Mouse (Mus musculus) T-helper 17 cell (primary cell): Measurements from ENCODE around the gene Bola1.

Experiments used
- in situ Hi-C, 2 experiments: fragments of 300-600 bp; cut with MboI, MseI; formaldehyde crosslinking; loops; 1 replicate in 1 of 2; 2 replicates in 1 of 2; pipeline ENCODE4 v1.15.1; 2025; ENCODE audit warnings: high pct_unique_total_duplicates in 2 of 2

Bola1 gene

DNA sequence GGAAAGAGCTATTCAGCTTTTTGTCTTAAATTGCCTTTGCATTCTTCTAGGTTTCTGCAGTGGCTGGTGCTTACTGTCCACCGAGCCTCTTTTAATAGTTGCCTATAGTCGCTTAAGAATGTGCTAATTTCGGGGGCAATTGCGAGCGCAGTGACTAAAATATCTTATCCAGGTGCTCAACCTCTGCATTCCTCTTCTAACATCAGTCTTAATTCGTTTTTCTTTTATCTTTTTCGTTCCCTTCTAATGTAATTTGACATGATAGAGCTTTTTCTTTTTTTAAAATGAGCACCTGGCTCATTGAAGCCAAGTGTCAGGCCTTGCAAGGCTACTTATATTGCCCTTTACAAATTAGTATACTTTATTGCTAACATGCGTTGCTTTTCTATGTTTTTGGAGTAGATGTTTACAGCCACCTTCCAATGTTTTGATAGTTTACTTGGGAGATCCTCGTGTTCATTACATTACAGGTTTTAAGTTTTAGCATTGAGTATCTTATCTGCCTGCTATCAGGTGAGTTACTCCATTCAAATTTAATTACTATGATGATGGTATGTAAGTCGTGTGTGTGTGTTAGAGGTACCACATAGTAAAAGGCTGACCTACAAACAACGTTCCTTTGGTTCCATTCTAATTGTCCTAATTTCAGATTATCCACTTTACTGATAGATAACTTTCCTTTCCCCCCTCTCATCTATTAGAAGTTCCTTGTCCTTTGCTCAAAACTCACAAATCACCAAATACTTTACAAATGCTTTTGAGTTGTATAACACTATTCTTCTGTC lies 28.0 kb upstream of the Bola1 start:
- in situ Hi-C loops, result loop anchor here in 1 of 2 experiments (25.0 kb wide), 1 partner anchor 1135 kb away; the partner anchor contains the start of genes Pip5k1a, Tmod4 and Vps72

GRCm38 (mm10) chr3:96246427-96246856 lies 26.9 kb upstream of the Bola1 start, which contains the start of gene Hist2h3c1:
TSS of gene Hist2h3c1 (plus strand) at chr3:96246685.
- in situ Hi-C loops, result loop anchor here in 1 of 2 experiments (25.0 kb wide), 1 partner anchor 1134 kb away; the partner anchor contains the start of genes Pip5k1a, Tmod4 and Vps72

DNA sequence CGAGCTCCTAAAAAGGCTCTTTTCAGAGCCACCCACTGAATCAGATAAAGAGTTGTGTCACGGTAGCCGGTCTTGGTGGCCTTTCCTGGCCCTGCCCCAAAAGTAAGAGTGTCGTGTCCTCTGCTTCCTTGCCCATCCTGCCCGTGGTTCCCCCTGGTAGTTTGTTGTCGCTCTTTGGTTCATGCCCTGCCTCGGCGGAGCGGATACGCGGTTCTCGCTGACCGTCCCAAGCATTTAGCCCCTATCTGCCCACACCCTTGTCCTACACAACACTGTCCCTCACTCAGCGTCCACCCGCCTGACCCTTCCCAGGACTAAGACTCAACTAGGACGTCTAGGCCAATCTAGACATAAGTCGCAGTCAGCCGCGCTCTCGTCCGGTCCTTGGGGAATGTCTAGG lies 26.5 kb upstream of the Bola1 start:
- in situ Hi-C loops, result loop anchor here in 1 of 2 experiments (25.0 kb wide), 1 partner anchor 1134 kb away; the partner anchor contains the start of genes Pip5k1a, Tmod4 and Vps72

GRCm38 (mm10) chr3:96245003-96245886 lies 25.7 kb upstream of the Bola1 start, which contains the start of gene Hist2h2aa1:
TSS of gene Hist2h2aa1 (plus strand) at chr3:96245497.
- in situ Hi-C loops, result loop anchor here in 1 of 2 experiments (25.0 kb wide), 1 partner anchor 1133 kb away; the partner anchor contains the start of genes Pip5k1a, Tmod4 and Vps72

DNA sequence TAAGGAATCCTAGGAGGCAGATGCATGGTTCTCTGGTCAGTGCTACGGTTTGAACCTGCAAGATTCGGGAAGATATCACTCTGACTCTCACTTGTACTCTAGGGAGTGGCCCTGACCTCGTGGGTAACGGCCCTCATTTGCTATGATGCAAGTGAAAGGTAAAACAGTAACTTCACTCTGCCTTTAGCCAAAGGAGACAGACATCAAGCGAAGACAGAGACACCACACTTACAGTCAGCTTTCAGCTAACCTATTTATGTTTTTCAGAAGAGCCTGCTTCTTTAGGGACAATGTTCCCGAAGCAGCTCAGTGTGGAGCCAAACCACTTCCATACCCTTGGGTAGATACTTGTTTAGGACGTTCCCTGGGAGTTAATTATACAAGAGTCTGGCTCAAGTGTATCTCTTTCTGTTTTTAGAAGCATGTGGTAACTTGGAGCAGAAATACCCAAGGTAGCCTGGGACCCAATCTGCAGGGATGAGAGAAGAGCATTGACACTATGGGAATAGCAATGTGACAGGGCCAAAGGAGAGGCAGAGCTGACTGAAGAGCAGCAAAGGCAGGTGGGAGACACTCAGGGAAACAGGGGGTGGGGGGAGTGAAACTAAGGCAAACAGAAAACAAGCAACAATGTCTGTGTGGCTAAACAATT lies 24.5 kb upstream of the Bola1 start:
- in situ Hi-C loops, result loop anchor here in 1 of 2 experiments (25.0 kb wide), 1 partner anchor 1132 kb away; the partner anchor contains the start of genes Pip5k1a, Tmod4 and Vps72

DNA sequence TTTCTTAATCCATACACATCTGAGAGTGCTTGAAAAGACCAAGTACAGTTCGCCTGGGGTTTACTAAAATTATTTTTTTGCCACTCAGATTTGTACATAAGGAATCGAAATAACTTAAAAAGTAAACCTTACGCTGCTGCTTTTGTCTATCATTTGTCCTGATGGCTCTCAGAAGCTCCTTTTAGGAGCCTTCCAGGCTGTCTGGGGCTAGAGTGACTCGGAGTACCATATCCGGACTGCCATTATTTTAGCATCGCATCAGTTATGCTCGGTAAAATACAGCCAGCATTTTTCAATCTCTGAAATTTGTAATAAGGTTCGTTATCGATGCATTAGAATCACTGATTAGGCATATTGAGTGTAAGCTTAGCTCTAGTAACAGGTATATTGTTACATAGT lies 21.3 kb upstream of the Bola1 start:
- in situ Hi-C loops, result loop anchor here in 1 of 2 experiments (25.0 kb wide), 1 partner anchor 1128 kb away; the partner anchor contains the start of genes Pip5k1a, Tmod4 and Vps72

DNA sequence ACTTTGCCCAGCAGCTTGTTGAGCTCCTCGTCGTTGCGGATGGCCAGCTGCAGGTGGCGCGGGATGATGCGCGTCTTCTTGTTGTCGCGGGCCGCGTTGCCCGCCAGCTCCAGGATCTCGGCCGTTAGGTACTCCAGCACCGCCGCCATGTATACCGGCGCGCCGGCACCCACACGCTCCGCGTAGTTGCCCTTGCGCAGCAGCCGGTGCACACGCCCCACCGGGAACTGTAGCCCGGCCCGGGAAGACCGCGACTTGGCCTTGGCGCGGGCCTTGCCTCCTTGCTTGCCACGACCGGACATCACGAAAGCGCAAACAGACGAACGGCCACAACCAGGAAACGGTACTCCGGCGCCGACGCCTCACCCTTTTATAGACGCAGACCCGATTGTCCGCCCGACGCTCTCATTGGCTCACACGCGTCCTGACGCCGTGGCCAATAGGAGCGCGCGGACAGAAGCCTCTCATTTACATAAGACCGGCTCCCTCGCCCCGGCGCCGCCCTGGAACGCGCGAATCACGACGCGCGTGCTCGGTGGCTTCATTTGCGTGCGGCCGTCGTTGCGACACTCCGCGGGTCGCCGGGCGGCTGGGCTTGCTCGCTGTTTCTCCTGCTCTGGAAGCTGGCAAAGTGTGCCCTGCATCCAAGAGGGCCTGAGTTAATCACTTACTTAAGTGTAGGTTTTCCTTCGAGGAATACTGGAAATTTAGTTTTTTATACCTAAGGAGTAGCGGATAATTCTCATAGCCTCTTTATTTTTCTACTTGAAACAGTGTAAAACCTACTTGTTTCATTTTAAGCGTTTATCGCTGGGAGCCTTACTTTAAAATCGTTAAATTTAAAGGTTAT lies 20.7 kb upstream of the Bola1 start, which contains the start of gene Hist2h2aa2:
Gene Hist2h2aa2, minus strand, starts transcription at position 328 of the 850 bp plus-strand sequence.
- in situ Hi-C loops, result loop anchor here (10.0 to 25.0 kb wide), 2 partner anchors 585 to 1128 kb away; partner anchors contain the start of genes Mcl1 (in 1 of the 2), Pip5k1a (in 1 of the 2), Tmod4 (in 1 of the 2) and Vps72 (in 1 of the 2)

- in situ Hi-C loops, result loop anchor here (10.0 to 25.0 kb wide), 2 partner anchors 584 to 1127 kb away; partner anchors contain the start of genes Mcl1 (in 1 of the 2), Pip5k1a (in 1 of the 2), Tmod4 (in 1 of the 2) and Vps72 (in 1 of the 2)
Measured at GRCm38 (mm10) chr3:96238954-96239793, 19.7 kb upstream of the Bola1 start, which contains the start of gene Hist2h3c2. TSS of gene Hist2h3c2 (minus strand) at chr3:96239127.

DNA sequence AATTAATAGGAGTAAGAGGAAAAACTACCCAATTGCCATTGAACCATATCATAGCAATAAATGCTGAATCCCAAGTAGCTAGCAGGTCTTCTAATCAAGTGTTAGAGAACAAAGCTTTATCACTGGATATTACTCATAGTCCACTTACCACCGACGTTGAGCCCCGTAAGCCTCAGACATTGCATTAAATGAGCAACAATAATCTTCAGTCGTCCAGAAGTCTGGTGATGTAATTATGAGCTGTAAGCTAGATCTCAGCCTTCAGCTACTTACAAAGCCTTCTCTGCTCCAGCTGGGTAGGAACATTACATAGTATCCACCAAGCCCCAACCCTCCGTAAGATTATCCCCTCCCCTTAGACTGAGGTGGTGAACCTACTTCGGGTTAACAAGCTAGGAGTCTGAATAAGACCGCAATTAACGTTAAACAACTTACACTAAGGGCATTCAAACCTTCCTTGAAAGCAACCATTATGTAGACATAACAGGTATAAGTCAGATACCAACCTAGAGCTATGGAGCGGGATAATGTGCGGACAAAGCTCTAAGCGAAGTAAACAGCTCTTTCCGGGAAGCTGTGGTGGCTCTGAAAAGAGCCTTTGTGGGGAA lies 18.5 kb upstream of the Bola1 start:
- in situ Hi-C loops, result loop anchor here (10.0 to 25.0 kb wide), 2 partner anchors 583 to 1126 kb away; partner anchors contain the start of genes Mcl1 (in 1 of the 2), Pip5k1a (in 1 of the 2), Tmod4 (in 1 of the 2) and Vps72 (in 1 of the 2)

GRCm38 (mm10) chr3:96237335-96237903 lies 17.9 kb upstream of the Bola1 start:
- in situ Hi-C loops, result loop anchor here (10.0 to 25.0 kb wide), 2 partner anchors 583 to 1125 kb away; partner anchors contain the start of genes Mcl1 (in 1 of the 2), Pip5k1a (in 1 of the 2), Tmod4 (in 1 of the 2) and Vps72 (in 1 of the 2)

DNA sequence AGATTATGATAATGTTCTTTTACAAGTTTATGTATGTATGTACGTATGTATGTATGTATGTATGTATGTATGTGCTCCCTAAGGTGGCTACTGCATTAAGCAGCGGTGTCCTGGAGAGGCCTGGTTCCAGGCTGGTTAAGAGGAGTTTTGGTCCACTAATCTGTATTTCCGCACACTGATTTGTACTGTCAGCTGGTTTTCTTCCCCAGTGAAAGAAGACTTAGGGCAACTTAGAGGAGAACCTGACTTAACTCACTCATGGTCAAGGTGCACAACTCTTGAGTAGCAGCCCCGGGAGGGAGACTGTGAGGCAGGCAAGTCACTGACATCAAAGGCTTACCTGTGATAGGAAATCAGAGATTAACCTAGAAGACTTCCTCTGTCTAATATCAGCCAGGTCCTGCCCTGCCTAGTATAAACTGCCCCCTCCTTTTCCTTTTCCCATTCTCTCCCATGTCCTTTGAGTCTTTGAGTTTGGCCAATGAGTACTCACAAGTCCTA lies 17.4 kb upstream of the Bola1 start:
- in situ Hi-C loops, result loop anchor here (10.0 to 25.0 kb wide), 2 partner anchors 582 to 1125 kb away; partner anchors contain the start of genes Mcl1 (in 1 of the 2), Pip5k1a (in 1 of the 2), Tmod4 (in 1 of the 2) and Vps72 (in 1 of the 2)

- in situ Hi-C loops, result loop anchor here (10.0 to 25.0 kb wide), 2 partner anchors 581 to 1124 kb away; partner anchors contain the start of genes Mcl1 (in 1 of the 2), Pip5k1a (in 1 of the 2), Tmod4 (in 1 of the 2) and Vps72 (in 1 of the 2)
Measured at GRCm38 (mm10) chr3:96235836-96236235, 16.3 kb upstream of the Bola1 start.

DNA sequence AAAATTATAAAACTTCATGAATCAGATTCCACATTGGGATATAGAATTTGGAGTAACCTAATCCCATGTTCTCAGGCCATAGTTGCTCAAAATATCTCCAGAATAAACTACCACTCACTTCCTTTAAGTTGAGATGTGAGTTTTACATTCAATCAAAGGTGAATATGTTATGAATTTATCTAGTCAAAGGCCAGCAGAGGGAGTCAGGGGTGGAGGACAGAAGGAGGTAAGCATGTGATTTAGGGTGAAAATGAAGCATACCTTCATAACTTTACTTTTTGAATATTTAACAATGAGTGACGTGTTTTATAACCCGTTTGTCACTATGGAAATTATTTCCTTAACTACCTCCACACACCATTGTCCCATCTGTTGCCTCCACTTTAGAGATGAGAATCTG lies 15.4 kb upstream of the Bola1 start:
- in situ Hi-C loops, result loop anchor here (10.0 to 25.0 kb wide), 2 partner anchors 580 to 1123 kb away; partner anchors contain the start of genes Mcl1 (in 1 of the 2), Pip5k1a (in 1 of the 2), Tmod4 (in 1 of the 2) and Vps72 (in 1 of the 2)

DNA sequence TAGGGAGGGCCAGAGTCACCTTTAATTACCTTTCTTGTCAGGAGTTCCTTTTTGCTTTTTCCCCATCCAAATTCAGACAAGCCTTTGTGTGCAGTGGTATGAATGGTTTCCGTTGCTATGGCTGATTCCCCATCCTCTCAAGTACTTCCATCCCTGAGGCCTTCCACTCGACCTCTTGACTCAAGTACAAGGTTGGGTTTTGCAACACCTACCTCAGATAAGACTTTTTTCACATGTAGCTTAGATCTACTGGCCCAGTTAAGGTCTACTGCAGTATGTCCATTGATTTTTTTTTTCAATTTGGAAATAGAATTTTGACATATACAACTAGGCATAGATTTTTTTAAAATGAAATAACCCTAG lies 12.2 kb upstream of the Bola1 start:
- in situ Hi-C loops, result loop anchor here (10.0 to 25.0 kb wide), 2 partner anchors 577 to 1119 kb away; partner anchors contain the start of genes Mcl1 (in 1 of the 2), Pip5k1a (in 1 of the 2), Tmod4 (in 1 of the 2) and Vps72 (in 1 of the 2)

GRCm38 (mm10) chr3:96230910-96231757 lies 11.6 kb upstream of the Bola1 start:
- in situ Hi-C loops, result loop anchor here (10.0 to 25.0 kb wide), 2 partner anchors 576 to 1119 kb away; partner anchors contain the start of genes Mcl1 (in 1 of the 2), Pip5k1a (in 1 of the 2), Tmod4 (in 1 of the 2) and Vps72 (in 1 of the 2)
